Mouse (Mus musculus): ENCODE measurements at regions not wholly inside any gene's neighbourhood (a gene's known extent, or its start where the extent isn't known, plus 50 kb on each side); places are given as distances from the start of the nearest gene placed in this dataset.

GRCm38 (mm10) chr15:88323584-88324375 lies 276.3 kb upstream of the Zdhhc25 start:
- Histone ChIP-seq H3K27ac (ENCODE audit: insufficient read depth, low read length) (no peak overlapping the region), H3K4me1 (ENCODE audit: control insufficient read depth, insufficient read depth, insufficient read length) (no peaks in the 10 kb centered on the region), H3K27me3 (ENCODE audit: control insufficient read depth, insufficient read depth, low read length) (no peaks in the 10 kb centered on the region), H3K4me3 (ENCODE audit: extremely low read depth, insufficient read depth, insufficient read length) (no peak overlapping the region), H3K36me3 (ENCODE audit: control insufficient read depth, insufficient read depth, low read length) (no peaks in the 10 kb centered on the region)
- no peak for TF ChIP-seq CTCF (IDR thresholded peaks at IDR 0.05; ENCODE audit: extremely low read depth, insufficient read depth, insufficient read length, insufficient replicate concordance)
- TF ChIP-seq POLR2A (IDR thresholded peaks at IDR 0.05; ENCODE audit: low read depth, low read length): no peak
- DNase-seq (ENCODE audit: low read depth in 1 of 2, low spot score in 2 of 2): no peak
- WGBS: 86% methylated on average over 16 of the region's 16 CpGs

- TF ChIP-seq CTCF (IDR thresholded peaks at IDR 0.05; ENCODE audit: extremely low read depth, insufficient read depth, insufficient read length, insufficient replicate concordance) (no peak), POLR2A (IDR thresholded peaks at IDR 0.05; ENCODE audit: low read depth, low read length) (no peak)
- H3K27ac ChIP-seq (ENCODE audit: insufficient read depth, low read length): no peak overlapping the region
- no peak overlapping the region for H3K4me3 ChIP-seq (ENCODE audit: extremely low read depth, insufficient read depth, insufficient read length)
- no peaks in the 10 kb centered on the region for H3K36me3 ChIP-seq (ENCODE audit: control insufficient read depth, insufficient read depth, low read length)
- DNase-seq (ENCODE audit: low read depth in 1 of 2, low spot score in 2 of 2): no peak
- no peaks in the 10 kb centered on the region for H3K27me3 ChIP-seq (ENCODE audit: control insufficient read depth, insufficient read depth, low read length)
- no peaks in the 10 kb centered on the region for H3K4me1 ChIP-seq (ENCODE audit: control insufficient read depth, insufficient read depth, insufficient read length)
- WGBS: 60% methylated on average over 6 of the region's 6 CpGs
Measured at GRCm38 (mm10) chr15:88325108-88325507, 275.0 kb upstream of the Zdhhc25 start.

DNA sequence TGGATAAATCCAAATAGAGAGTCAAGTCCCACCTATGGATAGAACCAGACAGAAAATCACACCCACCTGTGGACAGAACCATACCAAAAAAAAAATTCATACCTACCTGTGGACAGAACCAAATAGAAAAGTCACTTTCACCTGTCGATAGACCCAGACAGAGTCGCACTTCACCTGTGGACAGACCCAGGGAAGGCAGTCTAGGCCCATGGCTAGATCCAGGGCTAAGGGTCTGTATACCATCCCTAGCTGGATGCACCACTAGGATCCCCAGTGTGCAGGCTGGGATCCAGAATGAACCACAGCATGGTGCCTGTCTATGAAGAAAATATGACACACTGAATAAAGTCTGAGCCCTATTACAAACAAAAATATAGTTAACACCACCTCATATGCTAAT lies 246.9 kb upstream of the Zdhhc25 start:
- no peak overlapping the region for H3K4me3 ChIP-seq (ENCODE audit: extremely low read depth, insufficient read depth, insufficient read length)
- H3K4me1 ChIP-seq (ENCODE audit: control insufficient read depth, insufficient read depth, insufficient read length): no peaks in the 10 kb centered on the region
- WGBS: 92% methylated on average over 2 of the region's 2 CpGs
- DNase-seq (ENCODE audit: low read depth in 1 of 2, low spot score in 2 of 2): no peak
- H3K27ac ChIP-seq (ENCODE audit: insufficient read depth, low read length): no peak overlapping the region
- TF ChIP-seq CTCF (IDR thresholded peaks at IDR 0.05; ENCODE audit: extremely low read depth, insufficient read depth, insufficient read length, insufficient replicate concordance): no peak
- no peak for TF ChIP-seq POLR2A (IDR thresholded peaks at IDR 0.05; ENCODE audit: low read depth, low read length)
- no peaks in the 10 kb centered on the region for H3K27me3 ChIP-seq (ENCODE audit: control insufficient read depth, insufficient read depth, low read length)
- H3K36me3 ChIP-seq (ENCODE audit: control insufficient read depth, insufficient read depth, low read length): no peaks in the 10 kb centered on the region

GRCm38 (mm10) chr15:88360375-88361035 lies 239.6 kb upstream of the Zdhhc25 start:
- no peak for TF ChIP-seq CTCF (IDR thresholded peaks at IDR 0.05; ENCODE audit: extremely low read depth, insufficient read depth, insufficient read length, insufficient replicate concordance)
- no peak for TF ChIP-seq POLR2A (IDR thresholded peaks at IDR 0.05; ENCODE audit: low read depth, low read length)
- DNase-seq (ENCODE audit: low read depth in 1 of 2, low spot score in 2 of 2): no peak
- H3K4me1 ChIP-seq (ENCODE audit: control insufficient read depth, insufficient read depth, insufficient read length): no peaks in the 10 kb centered on the region
- H3K27ac ChIP-seq (ENCODE audit: insufficient read depth, low read length): no peak overlapping the region
- no peaks in the 10 kb centered on the region for H3K27me3 ChIP-seq (ENCODE audit: control insufficient read depth, insufficient read depth, low read length)
- 50% methylated on average over 12 of the region's 12 CpGs for WGBS
- H3K36me3 ChIP-seq (ENCODE audit: control insufficient read depth, insufficient read depth, low read length): no peaks in the 10 kb centered on the region
- H3K4me3 ChIP-seq (ENCODE audit: extremely low read depth, insufficient read depth, insufficient read length): no peak overlapping the region

GRCm38 (mm10) chr15:88361351-88361750 lies 238.8 kb upstream of the Zdhhc25 start:
- no peak for TF ChIP-seq POLR2A (IDR thresholded peaks at IDR 0.05; ENCODE audit: low read depth, low read length)
- no peak for TF ChIP-seq CTCF (IDR thresholded peaks at IDR 0.05; ENCODE audit: extremely low read depth, insufficient read depth, insufficient read length, insufficient replicate concordance)
- Histone ChIP-seq H3K4me1 (ENCODE audit: control insufficient read depth, insufficient read depth, insufficient read length) (no peaks in the 10 kb centered on the region), H3K27ac (ENCODE audit: insufficient read depth, low read length) (no peak overlapping the region), H3K36me3 (ENCODE audit: control insufficient read depth, insufficient read depth, low read length) (no peaks in the 10 kb centered on the region), H3K4me3 (ENCODE audit: extremely low read depth, insufficient read depth, insufficient read length) (no peak overlapping the region), H3K27me3 (ENCODE audit: control insufficient read depth, insufficient read depth, low read length) (no peaks in the 10 kb centered on the region)
- WGBS: 71% methylated on average over 5 of the region's 5 CpGs
- no peak for DNase-seq (ENCODE audit: low read depth in 1 of 2, low spot score in 2 of 2)

DNA sequence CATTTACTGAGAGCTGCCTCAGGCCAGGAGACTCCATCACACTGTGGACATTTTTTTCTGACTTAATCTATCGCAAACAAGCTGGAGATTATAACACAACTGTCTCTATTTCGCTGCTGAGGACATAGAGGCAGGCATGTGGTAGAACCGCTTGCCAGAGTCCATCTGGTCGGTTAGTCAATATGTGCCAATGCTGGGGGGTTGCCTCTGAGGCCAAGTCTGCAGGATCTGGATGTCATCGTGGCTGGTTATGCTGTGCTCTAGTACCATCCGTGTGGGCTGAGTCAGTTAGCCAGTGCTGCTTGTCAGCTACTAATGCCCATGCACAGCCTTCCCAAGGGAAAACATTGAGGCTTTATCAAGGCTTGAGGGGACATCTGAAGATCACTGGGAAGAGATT lies 237.1 kb upstream of the Zdhhc25 start:
- Histone ChIP-seq H3K36me3 (ENCODE audit: control insufficient read depth, insufficient read depth, low read length) (no peaks in the 10 kb centered on the region), H3K27me3 (ENCODE audit: control insufficient read depth, insufficient read depth, low read length) (no peaks in the 10 kb centered on the region), H3K4me3 (ENCODE audit: extremely low read depth, insufficient read depth, insufficient read length) (no peak overlapping the region), H3K4me1 (ENCODE audit: control insufficient read depth, insufficient read depth, insufficient read length) (no peaks in the 10 kb centered on the region), H3K27ac (ENCODE audit: insufficient read depth, low read length) (no peak overlapping the region)
- no peak for DNase-seq (ENCODE audit: low read depth in 1 of 2, low spot score in 2 of 2)
- 84% methylated on average over 6 of the region's 6 CpGs for WGBS
- TF ChIP-seq POLR2A (IDR thresholded peaks at IDR 0.05; ENCODE audit: low read depth, low read length) (no peak), CTCF (IDR thresholded peaks at IDR 0.05; ENCODE audit: extremely low read depth, insufficient read depth, insufficient read length, insufficient replicate concordance) (no peak)

DNA sequence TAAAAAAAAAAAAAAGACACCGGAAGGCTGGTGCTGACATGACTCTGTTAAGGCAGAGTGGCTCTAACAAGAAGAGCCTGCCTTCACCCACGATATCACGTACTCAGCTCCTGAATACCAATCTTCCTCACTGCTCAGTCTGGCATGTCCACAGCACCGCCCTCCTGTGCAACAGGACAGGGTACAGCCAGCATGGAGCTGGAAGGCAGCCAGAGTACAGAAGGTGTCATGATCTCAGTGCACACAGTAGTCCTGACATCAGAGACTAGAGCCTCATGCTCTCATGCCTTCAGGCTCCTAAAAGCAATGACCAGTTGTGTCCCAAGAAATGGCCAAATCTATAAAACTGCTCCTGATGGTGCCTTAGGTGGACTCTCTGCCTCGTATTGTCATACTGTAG lies 229.7 kb upstream of the Zdhhc25 start:
- TF ChIP-seq POLR2A (IDR thresholded peaks at IDR 0.05; ENCODE audit: low read depth, low read length) (no peak), CTCF (IDR thresholded peaks at IDR 0.05; ENCODE audit: extremely low read depth, insufficient read depth, insufficient read length, insufficient replicate concordance) (no peak)
- WGBS: 79% methylated on average over 5 of the region's 5 CpGs
- DNase-seq (ENCODE audit: low read depth in 1 of 2, low spot score in 2 of 2): no peak

More for the DNA sequence above, 229.7 kb upstream of the Zdhhc25 start:
- H3K4me3 ChIP-seq (ENCODE audit: extremely low read depth, insufficient read depth, insufficient read length): no peak overlapping the region
- H3K27me3 ChIP-seq (ENCODE audit: control insufficient read depth, insufficient read depth, low read length): no peaks in the 10 kb centered on the region
- no peaks in the 10 kb centered on the region for H3K36me3 ChIP-seq (ENCODE audit: control insufficient read depth, insufficient read depth, low read length)
- no peak overlapping the region for H3K27ac ChIP-seq (ENCODE audit: insufficient read depth, low read length)
- H3K4me1 ChIP-seq (ENCODE audit: control insufficient read depth, insufficient read depth, insufficient read length): no peaks in the 10 kb centered on the region

Data from spleen, adult 2 months (tissue).